Mouse (Mus musculus) liver, adult 2 months (tissue): ENCODE results near the gene Tmcc2.

ENCODE experiments used
- CTCF ChIP-seq: fragments of 200-500 bp; IDR thresholded peaks from 2 replicates; pipeline ENCODE4 v1.5.1; 2011; ENCODE audit warnings: low read depth, low read length, control low read depth
- POLR2A ChIP-seq: fragments of 200-500 bp; IDR thresholded peaks from 2 replicates; pipeline ENCODE4 v1.6.1; 2011; ENCODE audit warnings: low read length, control low read depth; ENCODE audit not compliant: insufficient read depth; ENCODE audit errors: extremely low read depth

GRCm38 (mm10) chr1:132330397-132330796, 60.7 kb downstream of the Tmcc2 start:
- TF ChIP-seq CTCF (no peak), POLR2A (no peak)
